Mouse (Mus musculus) bone marrow, adult 2 months (tissue): Measurements from ENCODE around the gene Cd164. TPM values are rescaled to one million over a fixed set of nuclear protein-coding genes. Genes with fewer than 3 reads are reported as not detected.

Experiments used
- H3K27ac ChIP-seq: fragments of 200-500 bp; 2 replicates; pipeline ENCODE4 v1.5.1; 2012; ENCODE audit warnings: low read depth, mild to moderate bottlenecking, control low read depth, inconsistent platforms, low read length; ENCODE audit not compliant: control insufficient read depth, poor library complexity, insufficient read depth
- H3K4me1 ChIP-seq: fragments of 200-500 bp; 2 replicates; pipeline ENCODE4 v1.6.1; 2011; ENCODE audit warnings: low read length; ENCODE audit not compliant: control insufficient read depth, insufficient read depth
- H3K4me3 ChIP-seq: fragments of 200-500 bp; replicated peaks from 2 replicates; pipeline ENCODE3; 2011; ENCODE audit warnings: mild to moderate bottlenecking, low read depth, low read length, control low read depth; ENCODE audit not compliant: control insufficient read depth
- CTCF ChIP-seq: fragments of 200-500 bp; IDR thresholded peaks from 2 replicates; pipeline ENCODE4 v1.5.1; 2011; ENCODE audit warnings: low read length, control low read depth; ENCODE audit not compliant: control insufficient read depth, insufficient read depth
- POLR2A ChIP-seq: fragments of 200-500 bp; IDR thresholded peaks from 2 replicates; pipeline ENCODE4 v1.6.1; 2011; ENCODE audit warnings: low read depth, mild to moderate bottlenecking, control low read depth, low read length, borderline replicate concordance; ENCODE audit not compliant: control insufficient read depth
- WGBS: fragments of 180-500 bp; shearing (Covaris S2); methylation state at CpG from one replicate; pipeline ENCODE4 v1.1.7; 2018; 5-methylcytosine and 5-hydroxymethylcytosine counted together
- polyA plus RNA-seq: library from polyadenylated mRNA; stranded (reverse); fragments of >200 nt; gene quantifications from 2 replicates; pipeline ENCODE4 v1.2.4, GENCODE M21; 2011; ENCODE audit warnings: low replicate concordance; ENCODE audit not compliant: missing spikeins, insufficient read depth, insufficient read length

Cd164 gene
- polyA plus RNA-seq, 1 experiment, result 36.5 TPM

- Histone ChIP-seq H3K27ac (no peak overlapping the region), H3K4me1 (no peaks in the 10 kb centered on the region), H3K4me3 (no peak overlapping the region)
- TF ChIP-seq POLR2A (no peak), CTCF (no peak)
Measured at GRCm38 (mm10) chr10:41514921-41515320, 4.3 kb upstream of the Cd164 start.

GRCm38 (mm10) chr10:41518508-41518980 is 670 bp upstream of the Cd164 start:
- Histone ChIP-seq H3K27ac (peak overlapping the region; percentile 96), H3K4me3 (peak overlapping the region; percentile 88)

GRCm38 (mm10) chr10:41519640-41520409 is 611 bp downstream of the Cd164 start:
- peaks cover 3% of the 10 kb centered on the region; the same call in 1 of the 2 replicates for H3K4me1 ChIP-seq
- H3K27ac ChIP-seq, result peak overlapping the region; percentile 96
- TF ChIP-seq CTCF, result no peak
- TF ChIP-seq POLR2A, result no peak
- WGBS, result under 1% methylated on average over 65 of the region's 65 CpGs
- peak overlapping the region; percentile 96 for H3K4me3 ChIP-seq

More at GRCm38 (mm10) chr10:41518508-41518980, 670 bp upstream of the Cd164 start:
- no peaks in the 10 kb centered on the region; the same call in 1 of the 2 replicates for H3K4me1 ChIP-seq
- 1% methylated on average over 23 of the region's 23 CpGs for WGBS
- TF ChIP-seq CTCF (peak; percentile 61), POLR2A (no peak)

- no peak overlapping the region for H3K27ac ChIP-seq
- peaks cover 3% of the 10 kb centered on the region; the same call in 1 of the 2 replicates for H3K4me1 ChIP-seq
- WGBS, result 1% methylated on average over 5 of the region's 5 CpGs
- TF ChIP-seq CTCF (no peak), POLR2A (no peak)
- H3K4me3 ChIP-seq, result peak overlapping the region; percentile 96
Measured at GRCm38 (mm10) chr10:41520410-41520673, 1.1 kb downstream of the Cd164 start.

GRCm38 (mm10) chr10:41523386-41523785 is 4.2 kb downstream of the Cd164 start:
- Histone ChIP-seq H3K4me3 (no peak overlapping the region), H3K4me1 (peaks cover 3% of the 10 kb centered on the region; the same call in 1 of the 2 replicates), H3K27ac (no peak overlapping the region; the same call in 1 of the 2 replicates)
- 16% methylated on average over 3 of the region's 3 CpGs for WGBS
- TF ChIP-seq POLR2A, result no peak
- no peak for TF ChIP-seq CTCF

GRCm38 (mm10) chr10:41525696-41526095 is 6.5 kb downstream of the Cd164 start:
- 69% methylated on average over 1 of the region's 1 CpGs for WGBS
- H3K27ac ChIP-seq, result no peak overlapping the region
- peaks cover 3% of the 10 kb centered on the region; the same call in 1 of the 2 replicates for H3K4me1 ChIP-seq
- H3K4me3 ChIP-seq, result no peak overlapping the region
- TF ChIP-seq CTCF, result no peak
- no peak for TF ChIP-seq POLR2A

- TF ChIP-seq POLR2A (no peak), CTCF (no peak)
- H3K27ac ChIP-seq, result no peak overlapping the region
- 25% methylated on average over 5 of the region's 5 CpGs for WGBS
- H3K4me1 ChIP-seq, result no peaks in the 10 kb centered on the region; the same call in 1 of the 2 replicates
- no peak overlapping the region for H3K4me3 ChIP-seq
Measured at GRCm38 (mm10) chr10:41529972-41530371, 10.8 kb downstream of the Cd164 start.

- H3K4me3 ChIP-seq, result no peak overlapping the region
- no peak overlapping the region for H3K27ac ChIP-seq
- 80% methylated on average over 2 of the region's 2 CpGs for WGBS
- no peaks in the 10 kb centered on the region; the same call in 1 of the 2 replicates for H3K4me1 ChIP-seq
- no peak for TF ChIP-seq CTCF
- no peak for TF ChIP-seq POLR2A
Measured at GRCm38 (mm10) chr10:41535991-41536390, 16.8 kb downstream of the Cd164 start.

- H3K27ac ChIP-seq, result no peak overlapping the region
- no peak for TF ChIP-seq POLR2A
- no peak overlapping the region for H3K4me3 ChIP-seq
- 32% methylated on average over 1 of the region's 1 CpGs for WGBS
- no peaks in the 10 kb centered on the region; the same call in 1 of the 2 replicates for H3K4me1 ChIP-seq
Measured at GRCm38 (mm10) chr10:41536714-41537113, 17.5 kb downstream of the Cd164 start.
